Mouse (Mus musculus) kidney, embryonic 15.5 days (tissue): ENCODE measurements around the gene Pde4b. TPM values are rescaled to one million over a fixed set of nuclear protein-coding genes. Genes with fewer than 3 reads are reported as not detected.

Experiments
- ATAC-seq: fragments of 200-750 bp; cut with Nextera tagmentation; replicated peaks from 2 replicates; pipeline ENCODE4 v1.8.0; 2017; ENCODE audit warnings: moderate TSS enrichment; ENCODE audit not compliant: low FRiP score
- H3K27ac ChIP-seq: fragments of 300-500 bp; sonication (generic); 2 replicates; pipeline ENCODE4 v1.5.1; 2015; ENCODE audit warnings: mild to moderate bottlenecking, inconsistent platforms
- H3K27me3 ChIP-seq: fragments of 300-500 bp; sonication (generic); 2 replicates; pipeline ENCODE4 v1.6.1; 2015; ENCODE audit warnings: inconsistent platforms
- H3K36me3 ChIP-seq: fragments of 300-500 bp; sonication (generic); 2 replicates; pipeline ENCODE4 v1.6.1; 2015; ENCODE audit warnings: inconsistent platforms
- H3K4me1 ChIP-seq: fragments of 300-500 bp; sonication (generic); 2 replicates; pipeline ENCODE4 v1.6.1; 2015; ENCODE audit warnings: inconsistent platforms
- H3K4me2 ChIP-seq: fragments of 300-500 bp; sonication (generic); 2 replicates; pipeline ENCODE4 v1.6.1; 2015; ENCODE audit warnings: moderate library complexity, mild to moderate bottlenecking, inconsistent platforms
- H3K4me3 ChIP-seq: fragments of 300-500 bp; sonication (generic); replicated peaks from 2 replicates; pipeline ENCODE4 v1.5.1; 2015; ENCODE audit warnings: mild to moderate bottlenecking, inconsistent platforms
- H3K9ac ChIP-seq: fragments of 300-500 bp; sonication (generic); 2 replicates; pipeline ENCODE4 v1.6.1; 2015; ENCODE audit warnings: mild to moderate bottlenecking, inconsistent platforms
- H3K9me3 ChIP-seq: fragments of 300-500 bp; sonication (generic); replicated peaks from 2 replicates; pipeline ENCODE4 v1.6.1; 2016; ENCODE audit warnings: inconsistent platforms
- WGBS: fragments of 180-500 bp; shearing (Covaris S2); methylation state at CpG from one replicate; pipeline ENCODE4 v1.1.7; 2015; ENCODE audit warnings: mixed read lengths; 5-methylcytosine and 5-hydroxymethylcytosine counted together
- polyA plus RNA-seq: library from polyadenylated mRNA; unstranded; fragments of >200 nt; fragmentation: Nextera tagmentation; extraction: Ambion mirVana; gene quantifications from 2 replicates; pipeline ENCODE4 v1.2.1, GENCODE M21; 2015

The Pde4b gene
- polyA plus RNA-seq, 1 experiment from 2014 or later: 13.6 TPM

DNA sequence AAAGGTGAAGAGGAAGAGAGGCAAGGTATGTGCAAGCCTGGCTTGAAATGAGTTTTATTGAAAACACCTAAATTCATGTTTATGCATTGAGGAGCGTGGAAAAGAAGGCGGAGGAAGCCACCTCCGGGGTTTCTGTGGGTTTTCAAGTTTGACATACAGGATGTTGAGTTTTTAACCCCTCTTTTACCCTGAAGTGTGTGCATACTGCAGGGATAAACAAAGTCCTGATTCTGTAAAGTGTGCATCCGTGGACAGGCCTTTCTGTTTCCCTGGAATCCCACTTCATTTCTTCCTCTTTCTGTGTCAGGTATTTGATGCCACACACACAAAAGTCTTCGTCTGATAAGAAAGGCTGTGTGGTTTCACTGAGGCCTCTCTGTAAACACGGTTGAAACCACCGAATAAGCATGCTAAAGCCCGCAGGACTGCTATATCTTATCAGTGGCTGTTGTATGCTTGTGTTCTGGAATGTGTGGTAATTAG, 481.8 kb downstream of the Pde4b start:
- Histone ChIP-seq H3K9ac (no peak overlapping the region), H3K4me2 (peak overlapping the region; percentile 40), H3K27me3 (peaks cover 11% of the 10 kb centered on the region; the same call in 1 of the 2 replicates), H3K4me1 (peaks cover 37% of the 10 kb centered on the region), H3K36me3 (no peaks in the 10 kb centered on the region), H3K27ac (peak overlapping the region; percentile 67), H3K9me3 (no peaks in the 10 kb centered on the region), H3K4me3 (no peak overlapping the region)
- 23% methylated on average over 8 of the region's 8 CpGs for WGBS
- no peak for ATAC-seq

DNA sequence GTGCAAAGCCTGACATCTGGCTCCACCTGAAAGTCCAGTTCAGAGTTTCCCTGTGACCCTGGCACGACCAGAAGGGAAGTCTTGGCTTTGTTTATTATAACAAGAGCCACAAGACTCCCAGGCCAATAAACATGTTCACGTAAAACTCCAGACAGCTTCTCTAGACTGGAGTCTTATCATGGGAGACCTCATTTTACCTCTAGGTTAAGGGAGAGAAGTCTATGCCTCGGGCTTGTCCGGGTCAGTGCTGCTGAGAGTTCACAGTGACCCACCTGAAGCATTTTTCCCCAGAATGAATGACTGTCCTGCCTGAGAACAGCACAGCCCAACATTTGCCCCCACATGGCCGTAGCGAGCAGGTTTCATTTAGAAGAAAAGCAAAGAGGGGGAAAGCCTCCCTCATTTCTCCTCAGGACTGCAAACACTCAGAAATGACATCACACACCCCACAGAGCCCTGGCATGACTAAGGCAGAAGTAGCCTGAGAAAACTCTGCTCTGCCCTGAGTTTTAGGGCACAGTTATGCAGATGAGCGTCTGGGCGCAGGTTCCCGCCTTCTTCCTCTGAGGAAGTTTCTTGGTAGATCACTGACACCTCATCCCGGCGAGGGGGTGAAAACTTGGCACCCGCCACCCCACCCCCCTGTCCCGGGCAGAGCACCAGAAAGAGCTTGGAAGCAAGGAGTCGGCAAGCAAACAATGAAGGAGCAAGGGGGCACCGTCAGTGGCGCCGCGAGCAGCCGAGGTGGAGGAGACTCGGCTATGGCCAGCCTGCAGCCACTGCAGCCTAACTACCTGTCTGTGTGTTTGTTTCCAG, 482.8 kb downstream of the Pde4b start:
- H3K4me1 ChIP-seq: peaks cover 39% of the 10 kb centered on the region
- H3K9me3 ChIP-seq: no peaks in the 10 kb centered on the region
- peak overlapping the region; percentile 83 for H3K4me2 ChIP-seq
- peaks cover 11% of the 10 kb centered on the region; the same call in 1 of the 2 replicates for H3K27me3 ChIP-seq
- WGBS: under 1% methylated on average over 20 of the region's 20 CpGs
- no peaks in the 10 kb centered on the region for H3K36me3 ChIP-seq
- H3K4me3 ChIP-seq: peak overlapping the region; percentile 55
- H3K9ac ChIP-seq: peak overlapping the region; percentile 55
- H3K27ac ChIP-seq: peak overlapping the region; percentile 93
- ATAC-seq: peak; percentile 79

DNA sequence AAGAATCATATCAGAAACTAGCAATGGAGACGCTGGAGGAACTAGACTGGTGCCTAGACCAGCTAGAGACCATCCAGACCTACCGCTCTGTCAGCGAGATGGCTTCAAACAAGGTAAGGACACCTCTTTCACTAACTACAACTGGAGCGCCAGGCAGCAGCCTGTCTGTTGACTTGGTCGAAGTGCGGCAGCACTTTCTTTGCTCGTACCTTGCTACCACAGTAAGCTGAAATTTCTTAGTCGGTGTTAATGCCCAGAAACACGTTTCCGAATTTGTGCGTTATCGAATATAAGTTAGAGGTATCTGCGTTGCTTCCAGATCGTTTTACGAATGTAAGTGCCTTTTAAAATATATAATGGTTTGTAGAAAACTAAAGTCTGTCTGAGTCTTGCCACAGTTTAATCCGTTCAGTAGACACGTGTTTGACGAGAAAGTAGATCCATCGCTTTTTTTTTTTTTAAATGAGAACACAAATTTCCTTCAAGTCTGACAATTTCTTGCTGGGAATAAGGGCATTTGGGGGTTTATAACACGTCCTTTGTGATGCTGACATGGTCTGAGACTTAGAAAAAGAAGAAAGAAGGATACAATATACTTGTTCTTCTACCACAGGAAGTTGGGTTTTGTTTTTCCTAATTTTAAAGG, 483.5 kb downstream of the Pde4b start:
- WGBS: 4% methylated on average over 20 of the region's 20 CpGs
- Histone ChIP-seq H3K27me3 (peaks cover 11% of the 10 kb centered on the region; the same call in 1 of the 2 replicates), H3K9me3 (no peaks in the 10 kb centered on the region), H3K4me2 (peak overlapping the region; percentile 83), H3K4me3 (peak overlapping the region; percentile 55), H3K9ac (peak overlapping the region; percentile 55), H3K36me3 (no peaks in the 10 kb centered on the region), H3K27ac (peak overlapping the region; percentile 93), H3K4me1 (peaks cover 39% of the 10 kb centered on the region)
- ATAC-seq: peak; percentile 27; the same call in 1 of the 2 replicates

DNA sequence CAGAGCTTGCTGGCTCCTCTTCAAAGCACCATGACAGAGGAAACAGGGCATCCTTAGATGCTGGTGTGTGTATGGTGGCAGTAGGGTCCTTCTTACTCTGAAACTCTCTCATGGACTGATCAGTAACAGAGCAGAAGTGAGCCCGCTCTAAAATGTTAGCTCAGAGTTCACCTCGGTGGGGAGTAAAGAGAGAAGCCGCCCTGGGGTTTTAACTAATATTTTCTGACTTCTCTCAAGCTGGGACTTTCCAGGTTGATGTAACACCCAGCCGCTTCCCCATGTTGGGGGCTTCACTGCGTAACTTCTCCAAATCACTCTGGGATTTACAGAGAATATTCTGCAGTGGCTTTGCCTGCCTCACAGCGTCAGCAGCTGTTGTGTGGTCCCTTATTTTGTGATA, 484.7 kb downstream of the Pde4b start:
- Histone ChIP-seq H3K9ac (no peak overlapping the region), H3K4me2 (peak overlapping the region; percentile 42), H3K4me3 (peak overlapping the region; percentile 25), H3K9me3 (no peaks in the 10 kb centered on the region), H3K27ac (peak overlapping the region; percentile 23; the same call in 1 of the 2 replicates), H3K36me3 (no peaks in the 10 kb centered on the region), H3K27me3 (peaks cover 11% of the 10 kb centered on the region; the same call in 1 of the 2 replicates), H3K4me1 (peaks cover 42% of the 10 kb centered on the region)
- no peak for ATAC-seq
- WGBS: 72% methylated on average over 6 of the region's 6 CpGs

DNA sequence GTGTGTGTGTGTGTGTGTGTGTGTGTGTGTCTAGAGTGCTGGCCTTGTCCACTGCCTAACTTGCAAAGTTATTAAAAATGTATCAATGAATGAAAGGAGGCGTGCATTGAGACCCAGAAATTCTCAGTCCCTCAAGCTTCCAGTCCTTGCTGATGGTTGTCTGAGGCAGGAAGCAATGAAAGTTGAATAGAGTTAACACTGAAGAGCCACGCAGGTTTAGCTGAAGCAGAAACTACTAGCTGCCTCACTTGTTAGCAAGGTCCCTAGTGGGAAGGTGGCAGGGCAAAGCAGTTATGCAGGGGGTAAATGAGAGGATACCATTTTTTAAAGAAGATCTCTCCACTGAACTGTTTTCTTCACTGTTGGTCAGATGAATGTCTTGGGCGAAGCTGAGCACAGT, 485.2 kb downstream of the Pde4b start:
- Histone ChIP-seq H3K36me3 (no peaks in the 10 kb centered on the region), H3K4me1 (peaks cover 41% of the 10 kb centered on the region), H3K4me2 (peak overlapping the region; percentile 42), H3K27me3 (peaks cover 11% of the 10 kb centered on the region; the same call in 1 of the 2 replicates), H3K9me3 (no peaks in the 10 kb centered on the region), H3K4me3 (peak overlapping the region; percentile 25; the same call in 1 of the 2 replicates), H3K9ac (no peak overlapping the region), H3K27ac (no peak overlapping the region)
- no peak for ATAC-seq
- 75% methylated on average over 3 of the region's 3 CpGs for WGBS

- no peak overlapping the region for H3K9ac ChIP-seq
- peak overlapping the region; percentile 42; the same call in 1 of the 2 replicates for H3K4me2 ChIP-seq
- H3K27ac ChIP-seq: 0 out of 2 replicates have a peak overlapping the region, but pooled peaks have one; percentile 27
- H3K4me1 ChIP-seq: peaks cover 34% of the 10 kb centered on the region
- no peaks in the 10 kb centered on the region for H3K36me3 ChIP-seq
- ATAC-seq: no peak
- H3K27me3 ChIP-seq: 0 out of 2 replicates have a peak, but pooled peaks cover 7% of the 10 kb centered on the region
- no peaks in the 10 kb centered on the region for H3K9me3 ChIP-seq
- H3K4me3 ChIP-seq: 0 out of 2 replicates have a peak overlapping the region, but pooled peaks have one; percentile 25
- WGBS: 77% methylated on average over 4 of the region's 4 CpGs
Observed at GRCm38 (mm10) chr4:102573361-102573781, 486.0 kb downstream of the Pde4b start.

DNA sequence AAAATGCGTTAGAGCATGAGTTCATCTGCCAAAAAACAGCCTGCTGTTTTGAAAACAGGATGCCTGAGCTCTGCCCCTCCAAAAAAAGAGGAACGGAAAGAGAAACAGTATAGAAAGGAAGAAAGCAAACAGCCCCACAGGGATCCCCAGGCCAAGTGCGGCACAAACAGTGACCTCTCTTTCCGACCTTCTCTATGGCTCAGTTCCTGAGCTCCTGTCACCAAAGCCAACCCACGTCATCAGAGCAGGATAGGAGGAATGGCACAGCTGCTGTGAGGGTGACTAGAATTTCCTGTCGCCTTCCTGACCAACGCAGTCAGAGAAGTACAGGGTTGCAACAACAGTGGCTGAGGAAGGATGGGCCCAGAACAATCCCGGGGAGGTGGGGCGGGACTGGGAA, 486.9 kb downstream of the Pde4b start:
- Histone ChIP-seq H3K9ac (no peak overlapping the region), H3K27me3 (0 out of 2 replicates have a peak, but pooled peaks cover 7% of the 10 kb centered on the region), H3K36me3 (no peaks in the 10 kb centered on the region), H3K4me3 (no peak overlapping the region), H3K9me3 (no peaks in the 10 kb centered on the region), H3K27ac (0 out of 2 replicates have a peak overlapping the region, but pooled peaks have one; percentile 30), H3K4me1 (peaks cover 26% of the 10 kb centered on the region), H3K4me2 (0 out of 2 replicates have a peak overlapping the region, but pooled peaks have one; percentile 42)
- WGBS: 27% methylated on average over 9 of the region's 9 CpGs
- no peak for ATAC-seq

- Histone ChIP-seq H3K4me2 (no peak overlapping the region), H3K9ac (no peak overlapping the region), H3K4me3 (no peak overlapping the region), H3K4me1 (peaks cover 21% of the 10 kb centered on the region), H3K9me3 (no peaks in the 10 kb centered on the region), H3K36me3 (no peaks in the 10 kb centered on the region), H3K27me3 (0 out of 2 replicates have a peak, but pooled peaks cover 7% of the 10 kb centered on the region), H3K27ac (no peak overlapping the region)
- no peak for ATAC-seq
- 76% methylated on average over 10 of the region's 10 CpGs for WGBS
Observed at GRCm38 (mm10) chr4:102574666-102575254, 487.4 kb downstream of the Pde4b start.

- Histone ChIP-seq H3K36me3 (no peaks in the 10 kb centered on the region), H3K4me3 (no peak overlapping the region), H3K9ac (no peak overlapping the region), H3K27ac (no peak overlapping the region), H3K9me3 (no peaks in the 10 kb centered on the region), H3K4me2 (no peak overlapping the region), H3K27me3 (0 out of 2 replicates have a peak, but pooled peaks cover 7% of the 10 kb centered on the region), H3K4me1 (peaks cover 16% of the 10 kb centered on the region)
- no peak for ATAC-seq
- 90% methylated on average over 6 of the region's 6 CpGs for WGBS
Observed at GRCm38 (mm10) chr4:102576109-102576508, 488.8 kb downstream of the Pde4b start.

DNA sequence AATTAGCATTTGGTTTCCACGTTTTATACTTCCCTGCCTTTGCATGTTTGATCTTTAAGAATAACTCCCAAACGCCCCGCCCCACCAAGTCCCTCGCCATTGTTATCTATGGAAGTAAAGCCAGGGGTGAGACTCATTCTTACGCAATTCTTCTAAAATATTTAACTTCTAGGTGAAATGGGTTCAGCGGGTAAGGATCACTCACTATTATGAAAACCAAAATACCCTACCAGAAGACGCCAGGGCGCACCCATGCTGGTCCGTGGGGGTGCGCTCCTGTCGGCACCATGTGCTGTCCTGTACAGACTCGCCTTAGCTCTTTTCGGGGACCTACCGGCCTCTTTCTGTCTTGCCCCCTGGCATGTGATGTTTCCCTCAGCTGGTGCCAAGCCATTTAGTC, 490.3 kb downstream of the Pde4b start:
- no peak overlapping the region for H3K27ac ChIP-seq
- no peak for ATAC-seq
- WGBS: 85% methylated on average over 14 of the region's 14 CpGs
- H3K9ac ChIP-seq: no peak overlapping the region
- peaks cover 16% of the 10 kb centered on the region for H3K4me1 ChIP-seq
- H3K4me2 ChIP-seq: no peak overlapping the region
- H3K36me3 ChIP-seq: no peaks in the 10 kb centered on the region
- H3K27me3 ChIP-seq: no peaks in the 10 kb centered on the region
- H3K9me3 ChIP-seq: no peaks in the 10 kb centered on the region
- no peak overlapping the region for H3K4me3 ChIP-seq

GRCm38 (mm10) chr4:102579051-102579450, 491.7 kb downstream of the Pde4b start:
- Histone ChIP-seq H3K36me3 (no peaks in the 10 kb centered on the region), H3K27me3 (no peaks in the 10 kb centered on the region), H3K9ac (no peak overlapping the region), H3K4me1 (peaks cover 6% of the 10 kb centered on the region; the same call in 1 of the 2 replicates), H3K4me3 (no peak overlapping the region), H3K4me2 (no peak overlapping the region), H3K27ac (no peak overlapping the region), H3K9me3 (no peaks in the 10 kb centered on the region)
- ATAC-seq: no peak
- WGBS: 89% methylated on average over 4 of the region's 4 CpGs
